Mouse (Mus musculus) megakaryocyte, adult 5-6 weeks (primary cell): Measurements from ENCODE around the gene Slc17a4. TPM values are rescaled to one million over a fixed set of nuclear protein-coding genes. Genes with fewer than 3 reads are reported as not detected.

ENCODE experiments used
- total RNA-seq, 2 experiments: library from RNA; stranded (forward) in 1 of 2; stranded (reverse) in 1 of 2; fragments of 153-499, 151-499 nt in 1 of 2; fragments of 221-1000, 200-1000 nt in 1 of 2; gene quantifications; 2 replicates each; pipeline versions ENCODE4 v1.2.3 to v1.2.4; 2015 to 2017

Gene Slc17a4
- total RNA-seq, 2 experiments from 2014 or later: not detected

Other genes with a start within 250 kb of the Slc17a4 start
- gene Hist1h2ac, start 231.1 kb downstream of the Slc17a4 start, total RNA-seq (2015): 10.3 and 12.0 TPM in 2 replicates
- 67.7 and 81.2 TPM in 2 replicates for gene Hist1h2ac, start 231.1 kb downstream of the Slc17a4 start, total RNA-seq (2017)
- gene Hist1h2bc, start 230.8 kb downstream of the Slc17a4 start, total RNA-seq (2015): 40.3 and 42.6 TPM in 2 replicates
- gene Hist1h2bc, start 230.8 kb downstream of the Slc17a4 start, total RNA-seq (2017): 253 and 263 TPM in 2 replicates
- gene Hist1h1t, start 219.2 kb downstream of the Slc17a4 start, total RNA-seq (2015): 0.94 TPM in 1 of 2 replicates, not detected in the other
- 2.7 and 5.3 TPM in 2 replicates for gene Hist1h1t, start 219.2 kb downstream of the Slc17a4 start, total RNA-seq (2017)
- gene Hist1h4c, start 216.6 kb downstream of the Slc17a4 start, total RNA-seq (2015): 60.8 and 62.1 TPM in 2 replicates
- gene Hist1h4c, start 216.6 kb downstream of the Slc17a4 start, total RNA-seq (2017): 282 and 359 TPM in 2 replicates
- gene Hfe, start 204.2 kb downstream of the Slc17a4 start, total RNA-seq (2015): 12.3 and 17.1 TPM in 2 replicates
- 7.6 and 8.5 TPM in 2 replicates for gene Hfe, start 204.2 kb downstream of the Slc17a4 start, total RNA-seq (2017)
- 179 and 186 TPM in 2 replicates for gene Hist1h1c, start 176.2 kb downstream of the Slc17a4 start, total RNA-seq (2015)
- gene Hist1h1c, start 176.2 kb downstream of the Slc17a4 start, total RNA-seq (2017): 1,288 and 1,327 TPM in 2 replicates
- 115 and 119 TPM in 2 replicates for gene Hist1h3c, start 169.4 kb downstream of the Slc17a4 start, total RNA-seq (2015)
- 508 and 593 TPM in 2 replicates for gene Hist1h3c, start 169.4 kb downstream of the Slc17a4 start, total RNA-seq (2017)
- 264 and 296 TPM in 2 replicates for gene Hist1h2bb, start 168.3 kb downstream of the Slc17a4 start, total RNA-seq (2015)
- 5,681 and 7,839 TPM in 2 replicates for gene Hist1h2bb, start 168.3 kb downstream of the Slc17a4 start, total RNA-seq (2017)
- gene Hist1h2ab, start 163.9 kb downstream of the Slc17a4 start, total RNA-seq (2015): 64.3 and 114 TPM in 2 replicates
- gene Hist1h2ab, start 163.9 kb downstream of the Slc17a4 start, total RNA-seq (2017): 3,821 and 4,666 TPM in 2 replicates
- 495 and 572 TPM in 2 replicates for gene Hist1h3b, start 162.7 kb downstream of the Slc17a4 start, total RNA-seq (2015)
- gene Hist1h3b, start 162.7 kb downstream of the Slc17a4 start, total RNA-seq (2017): 546 and 613 TPM in 2 replicates
- 64.8 and 95.3 TPM in 2 replicates for gene Hist1h4b, start 158.0 kb downstream of the Slc17a4 start, total RNA-seq (2015)
- 562 and 732 TPM in 2 replicates for gene Hist1h4b, start 158.0 kb downstream of the Slc17a4 start, total RNA-seq (2017)
- 58.1 TPM in 2 replicates for gene Hist1h4a, start 153.8 kb downstream of the Slc17a4 start, total RNA-seq (2015)
- gene Hist1h4a, start 153.8 kb downstream of the Slc17a4 start, total RNA-seq (2017): 540 and 548 TPM in 2 replicates
- 53.9 and 67.3 TPM in 2 replicates for gene Hist1h3a, start 152.6 kb downstream of the Slc17a4 start, total RNA-seq (2015)
- 527 and 571 TPM in 2 replicates for gene Hist1h3a, start 152.6 kb downstream of the Slc17a4 start, total RNA-seq (2017)
- gene Hist1h1a, start 151.3 kb downstream of the Slc17a4 start, total RNA-seq (2015): 117 and 119 TPM in 2 replicates
- gene Hist1h1a, start 151.3 kb downstream of the Slc17a4 start, total RNA-seq (2017): 1,654 and 1,862 TPM in 2 replicates
- not detected in 2 replicates for gene Trim38, start 145.1 kb downstream of the Slc17a4 start, total RNA-seq (2015)
- gene Trim38, start 145.1 kb downstream of the Slc17a4 start, total RNA-seq (2017): not detected in 2 replicates
- not detected in 2 replicates for gene Slc17a2, start 108.0 kb downstream of the Slc17a4 start, total RNA-seq (2015)
- not detected in 2 replicates for gene Slc17a2, start 108.0 kb downstream of the Slc17a4 start, total RNA-seq (2017)
- not detected in 2 replicates for gene Slc17a3, start 75.6 kb downstream of the Slc17a4 start, total RNA-seq (2015)
- not detected in 2 replicates for gene Slc17a3, start 75.6 kb downstream of the Slc17a4 start, total RNA-seq (2017)
- gene Slc17a1, start 47.3 kb downstream of the Slc17a4 start, total RNA-seq (2015): not detected in 2 replicates
- not detected in 2 replicates for gene Slc17a1, start 47.3 kb downstream of the Slc17a4 start, total RNA-seq (2017)
- not detected in 2 replicates for gene Hist1h2ba, start 19.1 kb upstream of the Slc17a4 start, total RNA-seq (2015)
- not detected in 2 replicates for gene Hist1h2ba, start 19.1 kb upstream of the Slc17a4 start, total RNA-seq (2017)
- gene Hist1h2aa, start 19.5 kb upstream of the Slc17a4 start, total RNA-seq (2015): not detected in 2 replicates
- not detected in 2 replicates for gene Hist1h2aa, start 19.5 kb upstream of the Slc17a4 start, total RNA-seq (2017)
- gene Scgn, start 76.2 kb upstream of the Slc17a4 start, total RNA-seq (2015): not detected in 2 replicates
- gene Scgn, start 76.2 kb upstream of the Slc17a4 start, total RNA-seq (2017): not detected in 2 replicates